Mouse (Mus musculus): ENCODE results near the gene Asic1. TPM values are rescaled to one million over a fixed set of nuclear protein-coding genes. Genes with fewer than 3 reads are reported as not detected.

The Asic1 gene
- polyA plus RNA-seq, 1 experiment from 2014 or later = 45.1 TPM

- no peak overlapping the region for H3K4me3 ChIP-seq (ENCODE audit: low read length)
- H3K9ac ChIP-seq (ENCODE audit: low read depth, low read length) = no peak overlapping the region
- H3K36me3 ChIP-seq (ENCODE audit: control insufficient read depth, insufficient read depth, low read length) = peaks cover 9% of the 10 kb centered on the region
- H3K4me2 ChIP-seq (ENCODE audit: low read length) = no peak overlapping the region
- no peak overlapping the region for H3K27ac ChIP-seq (ENCODE audit: low read depth, low read length)
- H3K9me3 ChIP-seq (ENCODE audit: control insufficient read depth, low read length) = no peaks in the 10 kb centered on the region
- H3K4me1 ChIP-seq (ENCODE audit: control insufficient read depth, insufficient read depth, low read depth, low read length) = peaks cover 24% of the 10 kb centered on the region
- H3K27me3 ChIP-seq (replicated peaks; ENCODE audit: control insufficient read depth, insufficient read depth, low read length) = no peaks in the 10 kb centered on the region
- no peak for ATAC-seq
- 80% methylated on average over 9 of the region's 9 CpGs for WGBS
Measured at GRCm38 (mm10) chr15:99718461-99719021, 48.4 kb downstream of the Asic1 start.

GRCm38 (mm10) chr15:99719865-99720264 lies 49.7 kb downstream of the Asic1 start:
- Histone ChIP-seq H3K4me3 (ENCODE audit: low read length) (no peak overlapping the region), H3K36me3 (ENCODE audit: control insufficient read depth, insufficient read depth, low read length) (0 out of 2 replicates have a peak, but pooled peaks cover 3% of the 10 kb centered on the region), H3K4me1 (ENCODE audit: control insufficient read depth, insufficient read depth, low read depth, low read length) (peaks cover 37% of the 10 kb centered on the region), H3K27me3 (replicated peaks; ENCODE audit: control insufficient read depth, insufficient read depth, low read length) (no peaks in the 10 kb centered on the region), H3K9me3 (ENCODE audit: control insufficient read depth, low read length) (no peaks in the 10 kb centered on the region), H3K9ac (ENCODE audit: low read depth, low read length) (no peak overlapping the region), H3K27ac (ENCODE audit: low read depth, low read length) (no peak overlapping the region), H3K4me2 (ENCODE audit: low read length) (no peak overlapping the region)
- WGBS = 88% methylated on average over 8 of the region's 8 CpGs
- ATAC-seq = no peak

- no peak for ATAC-seq
- Histone ChIP-seq H3K27me3 (replicated peaks; ENCODE audit: control insufficient read depth, insufficient read depth, low read length) (no peaks in the 10 kb centered on the region), H3K9ac (ENCODE audit: low read depth, low read length) (no peak overlapping the region), H3K9me3 (ENCODE audit: control insufficient read depth, low read length) (no peaks in the 10 kb centered on the region), H3K4me2 (ENCODE audit: low read length) (no peak overlapping the region), H3K27ac (ENCODE audit: low read depth, low read length) (no peak overlapping the region), H3K36me3 (ENCODE audit: control insufficient read depth, insufficient read depth, low read length) (0 out of 2 replicates have a peak, but pooled peaks cover 3% of the 10 kb centered on the region), H3K4me3 (ENCODE audit: low read length) (no peak overlapping the region), H3K4me1 (ENCODE audit: control insufficient read depth, insufficient read depth, low read depth, low read length) (peaks cover 32% of the 10 kb centered on the region)
- WGBS = 86% methylated on average over 25 of the region's 25 CpGs
Measured at GRCm38 (mm10) chr15:99721921-99722743, 52.0 kb downstream of the Asic1 start.

- H3K36me3 ChIP-seq (ENCODE audit: control insufficient read depth, insufficient read depth, low read length) = peaks cover 8% of the 10 kb centered on the region; the same call in 1 of the 2 replicates
- no peaks in the 10 kb centered on the region for H3K9me3 ChIP-seq (ENCODE audit: control insufficient read depth, low read length)
- H3K4me1 ChIP-seq (ENCODE audit: control insufficient read depth, insufficient read depth, low read depth, low read length) = peaks cover 25% of the 10 kb centered on the region
- WGBS = 55% methylated on average over 10 of the region's 10 CpGs
- no peak for ATAC-seq
- H3K4me2 ChIP-seq (ENCODE audit: low read length) = no peak overlapping the region; the same call in 1 of the 2 replicates
- H3K27me3 ChIP-seq (replicated peaks; ENCODE audit: control insufficient read depth, insufficient read depth, low read length) = no peaks in the 10 kb centered on the region
- H3K27ac ChIP-seq (ENCODE audit: low read depth, low read length) = peak overlapping the region; percentile 62
- no peak overlapping the region for H3K4me3 ChIP-seq (ENCODE audit: low read length)
- H3K9ac ChIP-seq (ENCODE audit: low read depth, low read length) = no peak overlapping the region
Measured at GRCm38 (mm10) chr15:99723120-99723514, 52.9 kb downstream of the Asic1 start.

- peak overlapping the region; percentile 54; the same call in 1 of the 2 replicates for H3K9ac ChIP-seq (ENCODE audit: low read depth, low read length)
- H3K36me3 ChIP-seq (ENCODE audit: control insufficient read depth, insufficient read depth, low read length) = peaks cover 9% of the 10 kb centered on the region; the same call in 1 of the 2 replicates
- no peak for ATAC-seq
Measured at GRCm38 (mm10) chr15:99723515-99724291, 53.5 kb downstream of the Asic1 start.

GRCm38 (mm10) chr15:99724292-99725021 lies 54.3 kb downstream of the Asic1 start:
- H3K4me1 ChIP-seq (ENCODE audit: control insufficient read depth, insufficient read depth, low read depth, low read length) = peaks cover 25% of the 10 kb centered on the region
- peak overlapping the region; percentile 81 for H3K27ac ChIP-seq (ENCODE audit: low read depth, low read length)
- H3K4me3 ChIP-seq (ENCODE audit: low read length) = peak overlapping the region; percentile 94
- H3K36me3 ChIP-seq (ENCODE audit: control insufficient read depth, insufficient read depth, low read length) = peaks cover 13% of the 10 kb centered on the region; the same call in 1 of the 2 replicates
- peak; percentile 24 for ATAC-seq
- H3K9ac ChIP-seq (ENCODE audit: low read depth, low read length) = peak overlapping the region; percentile 54; the same call in 1 of the 2 replicates
- H3K9me3 ChIP-seq (ENCODE audit: control insufficient read depth, low read length) = no peaks in the 10 kb centered on the region
- WGBS = 10% methylated on average over 16 of the region's 16 CpGs
- H3K4me2 ChIP-seq (ENCODE audit: low read length) = peak overlapping the region; percentile 64
- H3K27me3 ChIP-seq (replicated peaks; ENCODE audit: control insufficient read depth, insufficient read depth, low read length) = no peaks in the 10 kb centered on the region

More at GRCm38 (mm10) chr15:99723515-99724291, 53.5 kb downstream of the Asic1 start:
- no peak overlapping the region for H3K4me3 ChIP-seq (ENCODE audit: low read length)
- WGBS = 14% methylated on average over 11 of the region's 11 CpGs
- peak overlapping the region; percentile 81 for H3K27ac ChIP-seq (ENCODE audit: low read depth, low read length)
- H3K27me3 ChIP-seq (replicated peaks; ENCODE audit: control insufficient read depth, insufficient read depth, low read length) = no peaks in the 10 kb centered on the region
- no peaks in the 10 kb centered on the region for H3K9me3 ChIP-seq (ENCODE audit: control insufficient read depth, low read length)
- H3K4me2 ChIP-seq (ENCODE audit: low read length) = peak overlapping the region; percentile 64
- peaks cover 25% of the 10 kb centered on the region for H3K4me1 ChIP-seq (ENCODE audit: control insufficient read depth, insufficient read depth, low read depth, low read length)

- H3K36me3 ChIP-seq (ENCODE audit: control insufficient read depth, insufficient read depth, low read length) = peaks cover 10% of the 10 kb centered on the region; the same call in 1 of the 2 replicates
- H3K4me3 ChIP-seq (ENCODE audit: low read length) = peak within 1 kb of the TSS; percentile 94
- WGBS = under 1% methylated on average over 66 of the region's 68 CpGs
- no peaks in the 10 kb centered on the region for H3K9me3 ChIP-seq (ENCODE audit: control insufficient read depth, low read length)
- H3K27me3 ChIP-seq (replicated peaks; ENCODE audit: control insufficient read depth, insufficient read depth, low read length) = no peaks in the 10 kb centered on the region
- peak within 1 kb of the TSS; percentile 90 for H3K27ac ChIP-seq (ENCODE audit: low read depth, low read length)
- peak within 1 kb of the TSS; percentile 95 for H3K9ac ChIP-seq (ENCODE audit: low read depth, low read length)
- peak within 1 kb of the TSS; percentile 71 for H3K4me2 ChIP-seq (ENCODE audit: low read length)
- H3K4me1 ChIP-seq (ENCODE audit: control insufficient read depth, insufficient read depth, low read depth, low read length) = peaks cover 25% of the 10 kb centered on the region
- peak; percentile 96 for ATAC-seq
Measured at GRCm38 (mm10) chr15:99725341-99726155, 55.4 kb downstream of the Asic1 start, which contains the start of gene Cox14. Cox14 (plus strand) TSS chr15:99725618.

GRCm38 (mm10) chr15:99726549-99726948 lies 56.4 kb downstream of the Asic1 start:
- H3K4me3 ChIP-seq (ENCODE audit: low read length) = peak overlapping the region; percentile 94
- 79% methylated on average over 2 of the region's 2 CpGs for WGBS
- peak overlapping the region; percentile 20; the same call in 1 of the 2 replicates for H3K9ac ChIP-seq (ENCODE audit: low read depth, low read length)
- no peaks in the 10 kb centered on the region for H3K27me3 ChIP-seq (replicated peaks; ENCODE audit: control insufficient read depth, insufficient read depth, low read length)
- no peak for ATAC-seq
- H3K36me3 ChIP-seq (ENCODE audit: control insufficient read depth, insufficient read depth, low read length) = peaks cover 10% of the 10 kb centered on the region; the same call in 1 of the 2 replicates
- H3K27ac ChIP-seq (ENCODE audit: low read depth, low read length) = no peak overlapping the region; the same call in 1 of the 2 replicates
- H3K9me3 ChIP-seq (ENCODE audit: control insufficient read depth, low read length) = no peaks in the 10 kb centered on the region
- peak overlapping the region; percentile 71 for H3K4me2 ChIP-seq (ENCODE audit: low read length)
- H3K4me1 ChIP-seq (ENCODE audit: control insufficient read depth, insufficient read depth, low read depth, low read length) = peaks cover 25% of the 10 kb centered on the region
